Mouse (Mus musculus) forebrain, embryonic 14.5 days (tissue): Measurements from ENCODE around the gene Prss33. TPM values are rescaled to one million over a fixed set of nuclear protein-coding genes. Genes with fewer than 3 reads are reported as not detected.

Source experiments
- ATAC-seq: fragments of 200-750 bp; cut with Nextera tagmentation; 2 replicates; pipeline ENCODE4 v1.8.0; 2017; ENCODE audit warnings: mild to moderate bottlenecking, moderate library complexity
- DNase-seq: peaks from one replicate; pipeline ENCODE4 v3.0.0-alpha.2; 2015; ENCODE audit warnings: low spot score
- H3K27ac ChIP-seq: fragments of 300-500 bp; sonication (generic); 2 replicates; pipeline ENCODE4 v1.5.1; 2014; ENCODE audit warnings: low read depth, mild to moderate bottlenecking, control low read depth, low read length, moderate library complexity
- H3K27me3 ChIP-seq: fragments of 300-500 bp; sonication (generic); replicated peaks from 2 replicates; pipeline ENCODE4 v1.6.1; 2014; ENCODE audit warnings: low read length, control low read depth, mixed read lengths; ENCODE audit not compliant: control insufficient read depth, insufficient read depth
- H3K36me3 ChIP-seq: fragments of 300-500 bp; sonication (generic); 2 replicates; pipeline ENCODE4 v1.6.1; 2014; ENCODE audit warnings: low read length, control low read depth; ENCODE audit not compliant: control insufficient read depth, insufficient read depth
- H3K4me1 ChIP-seq: fragments of 300-500 bp; sonication (generic); 2 replicates; pipeline ENCODE4 v1.6.1; 2014; ENCODE audit warnings: antibody characterized with exemption, low read length, control low read depth; ENCODE audit not compliant: control insufficient read depth, insufficient read depth
- H3K4me2 ChIP-seq: fragments of 300-500 bp; sonication (generic); 2 replicates; pipeline ENCODE4 v1.6.1; 2014; ENCODE audit warnings: mild to moderate bottlenecking, control low read depth, low read length
- H3K4me3 ChIP-seq: fragments of 300-500 bp; sonication (generic); 2 replicates; pipeline ENCODE4 v1.5.1; 2014; ENCODE audit warnings: low read depth, low read length, control low read depth
- H3K9ac ChIP-seq: fragments of 300-500 bp; sonication (generic); 2 replicates; pipeline ENCODE4 v1.6.1; 2014; ENCODE audit warnings: mild to moderate bottlenecking, low read length, control low read depth, moderate library complexity
- H3K9me3 ChIP-seq: fragments of 300-500 bp; sonication (generic); replicated peaks from 2 replicates; pipeline ENCODE4 v1.6.1; 2016; ENCODE audit warnings: low read length, control low read depth, mixed read lengths; ENCODE audit not compliant: control insufficient read depth
- WGBS: fragments of 180-500 bp; shearing (Covaris S2); extraction: QIAGEN DNeasy Blood & Tissue Kit; methylation state at CpG from one replicate; pipeline ENCODE4 v1.1.7; 2014; 5-methylcytosine and 5-hydroxymethylcytosine counted together
- polyA plus RNA-seq: library from polyadenylated mRNA; unstranded; fragments of >200 nt; fragmentation: Nextera tagmentation; extraction: Ambion mirVana; gene quantifications from 2 replicates; pipeline ENCODE4 v1.2.1, GENCODE M21; 2014

Gene Prss33
- polyA plus RNA-seq, 1 experiment from 2014 or later, result not detected

- no peaks in the 10 kb centered on the region for H3K27me3 ChIP-seq
- DNase-seq (no peak), ATAC-seq (no peak)
- H3K9ac ChIP-seq, result no peak overlapping the region
- H3K9me3 ChIP-seq, result no peaks in the 10 kb centered on the region
- H3K27ac ChIP-seq, result no peak overlapping the region
- no peaks in the 10 kb centered on the region for H3K4me1 ChIP-seq
- no peak overlapping the region for H3K4me2 ChIP-seq
- WGBS, result 88% methylated on average over 2 of the region's 2 CpGs
- no peaks in the 10 kb centered on the region for H3K36me3 ChIP-seq
- no peak overlapping the region for H3K4me3 ChIP-seq
Observed at GRCm38 (mm10) chr17:23857913-23858312, 22.1 kb upstream of the Prss33 start.

GRCm38 (mm10) chr17:23857193-23857592 is 21.3 kb upstream of the Prss33 start:
- Histone ChIP-seq H3K27me3 (no peaks in the 10 kb centered on the region), H3K4me1 (no peaks in the 10 kb centered on the region), H3K9ac (no peak overlapping the region), H3K4me2 (no peak overlapping the region), H3K4me3 (no peak overlapping the region), H3K9me3 (no peaks in the 10 kb centered on the region), H3K27ac (no peak overlapping the region), H3K36me3 (no peaks in the 10 kb centered on the region)
- no peak for DNase-seq
- WGBS, result 81% methylated on average over 6 of the region's 6 CpGs
- no peak for ATAC-seq

GRCm38 (mm10) chr17:23854229-23854765 is 18.4 kb upstream of the Prss33 start:
- no peak overlapping the region for H3K9ac ChIP-seq
- no peak for ATAC-seq
- 92% methylated on average over 10 of the region's 10 CpGs for WGBS

GRCm38 (mm10) chr17:23853292-23853691 is 17.4 kb upstream of the Prss33 start:
- no peak for ATAC-seq
- Histone ChIP-seq H3K36me3 (no peaks in the 10 kb centered on the region), H3K4me1 (no peaks in the 10 kb centered on the region), H3K27me3 (no peaks in the 10 kb centered on the region), H3K9ac (no peak overlapping the region), H3K9me3 (no peaks in the 10 kb centered on the region), H3K4me2 (no peak overlapping the region), H3K4me3 (no peak overlapping the region), H3K27ac (no peak overlapping the region)
- DNase-seq, result peak; percentile 58
- 43% methylated on average over 5 of the region's 5 CpGs for WGBS

More at GRCm38 (mm10) chr17:23854229-23854765, 18.4 kb upstream of the Prss33 start:
- Histone ChIP-seq H3K9me3 (no peaks in the 10 kb centered on the region), H3K36me3 (no peaks in the 10 kb centered on the region), H3K4me1 (no peaks in the 10 kb centered on the region), H3K27ac (no peak overlapping the region), H3K27me3 (no peaks in the 10 kb centered on the region), H3K4me2 (no peak overlapping the region), H3K4me3 (no peak overlapping the region)
- no peak for DNase-seq

- no peaks in the 10 kb centered on the region for H3K4me1 ChIP-seq
- no peak overlapping the region for H3K9ac ChIP-seq
- DNase-seq, result peak; percentile 80
- no peaks in the 10 kb centered on the region for H3K27me3 ChIP-seq
- H3K27ac ChIP-seq, result no peak overlapping the region
- peak; percentile 62 for ATAC-seq
- H3K36me3 ChIP-seq, result no peaks in the 10 kb centered on the region
- H3K9me3 ChIP-seq, result no peaks in the 10 kb centered on the region
- H3K4me2 ChIP-seq, result no peak overlapping the region
- 60% methylated on average over 18 of the region's 19 CpGs for WGBS
- no peak overlapping the region for H3K4me3 ChIP-seq
Observed at GRCm38 (mm10) chr17:23850853-23851749, 15.2 kb upstream of the Prss33 start.

- WGBS, result 58% methylated on average over 2 of the region's 2 CpGs
Observed at GRCm38 (mm10) chr17:23850028-23850427, 14.2 kb upstream of the Prss33 start.

GRCm38 (mm10) chr17:23843812-23844273 is 8.0 kb upstream of the Prss33 start, which contains the start of the genes Prss32 and Prss41:
Prss32 (plus strand) TSS chr17:23843855.
Prss41 (minus strand) TSS chr17:23844172.
- H3K4me2 ChIP-seq, result peak within 1 kb of the TSS; percentile 8; the same call in 1 of the 2 replicates
- H3K36me3 ChIP-seq, result no peaks in the 10 kb centered on the region
- no peaks in the 10 kb centered on the region for H3K4me1 ChIP-seq
- H3K27ac ChIP-seq, result no peak within 1 kb of the TSS
- ATAC-seq (no peak), DNase-seq (peak; percentile 46)
- H3K9ac ChIP-seq, result no peak within 1 kb of the TSS
- no peak within 1 kb of the TSS for H3K4me3 ChIP-seq
- no peaks in the 10 kb centered on the region for H3K27me3 ChIP-seq
- WGBS, result 17% methylated on average over 19 of the region's 19 CpGs
- no peaks in the 10 kb centered on the region for H3K9me3 ChIP-seq

More at GRCm38 (mm10) chr17:23850028-23850427, 14.2 kb upstream of the Prss33 start:
- Histone ChIP-seq H3K9me3 (no peaks in the 10 kb centered on the region), H3K4me1 (no peaks in the 10 kb centered on the region), H3K36me3 (no peaks in the 10 kb centered on the region), H3K27ac (no peak overlapping the region), H3K4me3 (no peak overlapping the region), H3K4me2 (no peak overlapping the region), H3K27me3 (no peaks in the 10 kb centered on the region), H3K9ac (no peak overlapping the region)
- DNase-seq, result no peak
- ATAC-seq, result no peak

- Histone ChIP-seq H3K4me1 (no peaks in the 10 kb centered on the region), H3K4me2 (peak overlapping the region; percentile 8; the same call in 1 of the 2 replicates), H3K27me3 (no peaks in the 10 kb centered on the region), H3K9ac (no peak overlapping the region), H3K4me3 (no peak overlapping the region), H3K9me3 (no peaks in the 10 kb centered on the region), H3K27ac (no peak overlapping the region), H3K36me3 (no peaks in the 10 kb centered on the region)
- no peak for DNase-seq
- no peak for ATAC-seq
- 46% methylated on average over 23 of the region's 23 CpGs for WGBS
Observed at GRCm38 (mm10) chr17:23843141-23843811, 7.4 kb upstream of the Prss33 start.
